ENCODE assay signal across 9 mouse cellular contexts in the genomic region with DNA sequence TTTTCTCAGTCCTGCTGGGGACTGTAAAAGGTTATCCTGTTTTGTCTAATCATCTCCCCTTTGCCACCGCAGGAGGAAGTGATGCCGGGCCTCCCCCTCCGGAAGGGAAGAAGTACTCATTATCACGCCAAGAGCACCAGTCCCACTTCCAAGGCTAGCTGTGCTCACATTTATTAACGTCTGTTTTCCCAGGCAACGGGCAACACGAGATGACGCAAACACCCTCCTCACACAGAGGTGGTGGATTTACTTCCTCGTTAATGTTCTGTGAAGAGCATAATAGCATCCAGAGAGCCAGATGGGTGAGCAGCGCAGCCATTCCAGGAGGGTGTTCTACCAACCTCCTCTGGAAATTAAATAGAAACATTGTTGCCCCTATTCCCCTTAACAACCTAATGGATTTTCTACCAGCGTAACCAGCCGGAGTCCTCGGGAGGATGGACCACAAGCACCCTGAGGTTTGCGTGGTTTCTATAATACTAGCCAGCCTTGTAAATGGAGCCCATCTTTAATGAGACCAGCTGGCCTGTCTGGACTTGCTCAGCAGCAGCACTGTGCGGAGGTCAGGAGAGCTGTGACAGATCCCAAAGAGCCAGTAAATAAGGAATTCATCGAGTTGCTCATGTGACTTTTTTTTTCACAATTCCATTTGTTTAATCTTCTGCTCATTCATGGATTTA. TPM values are rescaled to one million over a fixed set of nuclear protein-coding genes. Genes with fewer than 3 reads are reported as not detected.
DNase-seq lines count a peak whose midpoint lies in the region; ATAC-seq and TF ChIP-seq lines count a peak whose summit lies in the region.
"Had no signal": no experiment of that assay in that cellular context is flagged by ENCODE, and none has a peak within 500 bp of the region (broad histone marks: within the 10 kb centered on the region; RNA-seq: fewer than 3 reads in every experiment).

No protein-coding gene starts in this region.

- no peak overlapping the region for H3K9ac ChIP-seq in lung, postnatal 0 days (replicated peaks; ENCODE audit: low read depth)
- no peak overlapping the region for H3K9ac ChIP-seq in embryonic facial prominence, embryonic 15.5 days
- H3K9ac ChIP-seq in neural tube, embryonic 14.5 days (replicated peaks; ENCODE audit: low read depth, low read length), result no peak overlapping the region
- H3K9ac ChIP-seq: liver, embryonic 15.5 days had no signal

- H3K9me3 ChIP-seq in lung, postnatal 0 days (ENCODE audit: low read length), result no peaks in the 10 kb centered on the region
- no peaks in the 10 kb centered on the region for H3K9me3 ChIP-seq in embryonic facial prominence, embryonic 15.5 days (replicated peaks)
- no peaks in the 10 kb centered on the region for H3K9me3 ChIP-seq in neural tube, embryonic 14.5 days (ENCODE audit: control insufficient read depth, low read length)
- H3K9me3 ChIP-seq: liver, embryonic 15.5 days had no signal

- 57% methylated on average over 16 of the region's 16 CpGs for WGBS in lung, postnatal 0 days
- 37% methylated on average over 16 of the region's 16 CpGs for WGBS in embryonic facial prominence, embryonic 15.5 days
- WGBS in neural tube, embryonic 14.5 days, result 30% methylated on average over 16 of the region's 16 CpGs

- H3K4me3 ChIP-seq in lung, postnatal 0 days (ENCODE audit: low read depth, low read length), result no peak overlapping the region
- no peak overlapping the region for H3K4me3 ChIP-seq in embryonic facial prominence, embryonic 15.5 days (replicated peaks)
- H3K4me3 ChIP-seq in neural tube, embryonic 14.5 days (ENCODE audit: low read depth, low read length), result no peak overlapping the region
- H3K4me3 ChIP-seq: liver, embryonic 15.5 days had no signal

- TF ChIP-seq CTCF in lung, postnatal 0 days (IDR thresholded peaks at IDR 0.05), result no peak

- no peak overlapping the region for H3K27ac ChIP-seq in lung, postnatal 0 days (ENCODE audit: low read length)
- H3K27ac ChIP-seq in embryonic facial prominence, embryonic 15.5 days (replicated peaks), result 0 out of 2 replicates have a peak overlapping the region, but pooled peaks have one; percentile 2
- peak overlapping the region; percentile 77 for H3K27ac ChIP-seq in neural tube, embryonic 14.5 days (ENCODE audit: low read depth, low read length)
- H3K27ac ChIP-seq: liver, embryonic 15.5 days had no signal

- intact Hi-C loops in heart, postnatal 36 days (cut with DNase I), result no loop called here

- peak; percentile 28 for DNase-seq in lung, postnatal 0 days (ENCODE audit: low spot score)
- no peak for DNase-seq in lung, postnatal 14 days
- peak; percentile 10 for DNase-seq in liver
- DNase-seq in heart, postnatal 36 days, result no peak
- DNase-seq in layer of hippocampus, adult 9-10 months (ENCODE audit: low spot score), result no peak
- DNase-seq in gastrocnemius, postnatal 10 days, result no peak

- H3K36me3 ChIP-seq in lung, postnatal 0 days (ENCODE audit: insufficient read depth, low read length), result no peaks in the 10 kb centered on the region
- H3K36me3 ChIP-seq in embryonic facial prominence, embryonic 15.5 days, result no peaks in the 10 kb centered on the region
- H3K36me3 ChIP-seq in neural tube, embryonic 14.5 days (ENCODE audit: control insufficient read depth, insufficient read depth, low read length), result no peaks in the 10 kb centered on the region
- H3K36me3 ChIP-seq: liver, embryonic 15.5 days had no signal

- ATAC-seq in lung, postnatal 0 days, result peak; percentile 50
- peak; percentile 47; the same call in 1 of the 2 replicates for ATAC-seq in embryonic facial prominence, embryonic 15.5 days (ENCODE audit: insufficient number of reproducible peaks, low FRiP score, low TSS enrichment, low read depth)
- ATAC-seq in neural tube, embryonic 14.5 days (ENCODE audit: low read depth), result peak; percentile 81; the same call in 1 of the 2 replicates

- 0 out of 2 replicates have a peak, but pooled peaks have one; percentile 22 for TF ChIP-seq EP300 in lung, postnatal 0 days (IDR thresholded peaks at IDR 0.05)

- no peak overlapping the region for H3K4me2 ChIP-seq in lung, postnatal 0 days (replicated peaks; ENCODE audit: low read depth, low read length)
- no peak overlapping the region; the same call in 1 of the 2 replicates for H3K4me2 ChIP-seq in embryonic facial prominence, embryonic 15.5 days (replicated peaks)
- H3K4me2 ChIP-seq in neural tube, embryonic 14.5 days (ENCODE audit: low read depth, low read length), result no peak overlapping the region
- H3K4me2 ChIP-seq: liver, embryonic 15.5 days had no signal

- no peaks in the 10 kb centered on the region for H3K4me1 ChIP-seq in lung, postnatal 0 days (ENCODE audit: insufficient read depth, low read depth, low read length)
- H3K4me1 ChIP-seq in embryonic facial prominence, embryonic 15.5 days, result peaks cover 9% of the 10 kb centered on the region
- peaks cover 7% of the 10 kb centered on the region; the same call in 1 of the 2 replicates for H3K4me1 ChIP-seq in neural tube, embryonic 14.5 days (ENCODE audit: control insufficient read depth, insufficient read depth, low read length)
- H3K4me1 ChIP-seq: liver, embryonic 15.5 days had no signal

- H3K27me3 ChIP-seq in lung, postnatal 0 days (replicated peaks; ENCODE audit: insufficient read depth, low read length), result no peaks in the 10 kb centered on the region
- H3K27me3 ChIP-seq in embryonic facial prominence, embryonic 15.5 days, result no peaks in the 10 kb centered on the region
- no peaks in the 10 kb centered on the region for H3K27me3 ChIP-seq in neural tube, embryonic 14.5 days (ENCODE audit: control insufficient read depth, insufficient read depth, low read length)
- H3K27me3 ChIP-seq: liver, embryonic 15.5 days had no signal

RNA-seq across cellular contexts. Expression of gene Rgs9, which starts 28.1 kb away (rescaled TPM):
- polyA plus RNA-seq in lung, postnatal 0 days (2015; fragmentation: Nextera tagmentation; extraction: Ambion mirVana), result 3.0 TPM in 2 replicates
- 2.1 and 2.2 TPM in 2 replicates for polyA plus RNA-seq in embryonic facial prominence, embryonic 15.5 days (2015; fragmentation: Nextera tagmentation; extraction: Ambion mirVana)
- 7.1 and 16.1 TPM in 2 replicates for polyA plus RNA-seq in neural tube, embryonic 14.5 days (2014; fragmentation: Nextera tagmentation; extraction: Ambion mirVana)
- total RNA-seq in heart, postnatal 36 days (2021), result under 1 TPM in 1 of 2 experiments, not detected in 1; 0.14 TPM
- under 1 TPM; 0.63 to 0.99 TPM for total RNA-seq in gastrocnemius, postnatal 10 days (2021)

Comparison
In these comparisons a context has a peak if more than half of its experiments do, and no peak if none do; other contexts are left out.
1. DNase-seq: peak in lung, postnatal 0 days (single experiment) and liver (single experiment); none in lung, postnatal 14 days (single experiment), heart, postnatal 36 days (0 of 2), layer of hippocampus, adult 9-10 months (single experiment) and gastrocnemius, postnatal 10 days (single experiment).
2. Peak in every context shown above with its lines, with median percentiles within 50 percentile points of each other: ATAC-seq.